Comparison of ENCODE assay signal across 8 mouse cellular contexts in the genomic region with DNA sequence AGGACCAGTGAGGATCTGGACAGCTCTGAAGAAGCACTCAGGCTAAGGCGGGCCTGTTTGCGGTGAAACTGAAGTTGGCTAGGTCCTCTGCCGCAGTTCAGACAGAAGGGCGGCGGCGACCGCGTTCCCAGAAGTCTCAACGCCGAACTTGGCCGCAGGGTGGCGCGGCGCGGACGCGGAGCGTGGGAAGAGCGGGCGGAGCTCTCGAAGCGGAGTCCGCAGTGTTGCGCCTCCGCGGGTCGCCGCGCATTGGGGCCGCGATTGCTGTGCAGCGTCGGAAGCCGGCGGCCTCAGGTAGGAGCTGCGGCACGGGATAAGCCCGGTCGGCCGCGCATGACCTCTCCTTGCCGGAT. TPM values are rescaled to one million over a fixed set of nuclear protein-coding genes. Genes with fewer than 3 reads are reported as not detected.
A peak's percentile ranks its signal among the peaks of the same experiment; 100 is the strongest.
DNase-seq lines count a peak whose midpoint lies in the region; ATAC-seq and TF ChIP-seq lines count a peak whose summit lies in the region.

No protein-coding gene starts in this region.

- ATAC-seq in granulocyte monocyte progenitor cell, adult 5-6 weeks (replicated peaks; ENCODE audit: poor library complexity, severe bottlenecking), result peak; percentile 88
- peak; percentile 92 for ATAC-seq in intestine, postnatal 0 days
- ATAC-seq in midbrain, embryonic 11.5 days (ENCODE audit: low FRiP score), result peak; percentile 93

- H3K36me3 ChIP-seq in embryonic facial prominence, embryonic 10.5 days (replicated peaks), result no peaks in the 10 kb centered on the region
- H3K36me3 ChIP-seq in intestine, postnatal 0 days (ENCODE audit: control insufficient read depth, insufficient read depth), result no peaks in the 10 kb centered on the region
- H3K36me3 ChIP-seq in midbrain, embryonic 11.5 days (ENCODE audit: control insufficient read depth, insufficient read depth, low read length), result no peaks in the 10 kb centered on the region

- H3K27me3 ChIP-seq in embryonic facial prominence, embryonic 10.5 days (replicated peaks; ENCODE audit: low read depth, poor library complexity, severe bottlenecking), result peaks cover 25% of the 10 kb centered on the region
- H3K27me3 ChIP-seq in intestine, postnatal 0 days (replicated peaks; ENCODE audit: control insufficient read depth, insufficient read depth, low read length), result no peaks in the 10 kb centered on the region
- H3K27me3 ChIP-seq in midbrain, embryonic 11.5 days (ENCODE audit: control insufficient read depth, insufficient read depth, low read length), result no peaks in the 10 kb centered on the region

- H3K27ac ChIP-seq in embryonic facial prominence, embryonic 10.5 days (replicated peaks), result peak overlapping the region; percentile 84
- peak overlapping the region; percentile 82 for H3K27ac ChIP-seq in intestine, postnatal 0 days (ENCODE audit: low read depth, low read length)
- H3K27ac ChIP-seq in midbrain, embryonic 11.5 days (ENCODE audit: low read depth, low read length), result no peak overlapping the region; the same call in 1 of the 2 replicates

- H3K4me2 ChIP-seq in intestine, postnatal 0 days (replicated peaks; ENCODE audit: low read depth), result peak overlapping the region; percentile 94
- H3K4me2 ChIP-seq in midbrain, embryonic 11.5 days, result peak overlapping the region; percentile 96

- peak; percentile 88 for TF ChIP-seq CTCF in intestine, postnatal 0 days (IDR thresholded peaks at IDR 0.05; ENCODE audit: low read depth)

- peaks cover 24% of the 10 kb centered on the region for H3K4me1 ChIP-seq in embryonic facial prominence, embryonic 10.5 days
- H3K4me1 ChIP-seq in intestine, postnatal 0 days (replicated peaks; ENCODE audit: control insufficient read depth, insufficient read depth, low read length), result peaks cover 6% of the 10 kb centered on the region; the same call in 1 of the 2 replicates
- H3K4me1 ChIP-seq in midbrain, embryonic 11.5 days (ENCODE audit: control insufficient read depth, insufficient read depth, low read length), result peaks cover 10% of the 10 kb centered on the region; the same call in 1 of the 2 replicates

- intact Hi-C loops in left cerebral cortex, postnatal 36 days (cut with DNase I), result loop anchor here (2.0 kb wide), 1 partner anchor 41 kb away; no protein-coding TSS in a partner anchor

- peak; percentile 95 for DNase-seq in adrenal gland, postnatal 14 days
- DNase-seq in embryonic facial prominence, embryonic 10.5 days (ENCODE audit: low spot score), result peak; percentile 91
- DNase-seq in left cerebral cortex, postnatal 36 days (ENCODE audit: low spot score in 2 of 2), result peak; percentile 93 to 95
- peak; percentile 99 for DNase-seq in midbrain, embryonic 11.5 days (ENCODE audit: low spot score, missing footprints)
- DNase-seq in right cerebral cortex, postnatal 4 days, result peak; percentile 95
- DNase-seq in yolk sac, embryonic 10.5 days (ENCODE audit: low spot score), result peak; percentile 87

- peak overlapping the region; percentile 83 for H3K4me3 ChIP-seq in embryonic facial prominence, embryonic 10.5 days
- peak overlapping the region; percentile 62 for H3K4me3 ChIP-seq in intestine, postnatal 0 days (ENCODE audit: low read depth, low read length)
- peak overlapping the region; percentile 48 for H3K4me3 ChIP-seq in midbrain, embryonic 11.5 days (ENCODE audit: low read depth, low read length)

- peak overlapping the region; percentile 76 for H3K9ac ChIP-seq in intestine, postnatal 0 days (ENCODE audit: low read depth, low read length)
- H3K9ac ChIP-seq in midbrain, embryonic 11.5 days (ENCODE audit: low read length), result peak overlapping the region; percentile 60

- WGBS in embryonic facial prominence, embryonic 10.5 days, result under 1% methylated on average over 42 of the region's 42 CpGs
- under 1% methylated on average over 42 of the region's 42 CpGs for WGBS in intestine, postnatal 0 days
- under 1% methylated on average over 42 of the region's 42 CpGs for WGBS in midbrain, embryonic 11.5 days

- H3K9me3 ChIP-seq in embryonic facial prominence, embryonic 10.5 days, result no peaks in the 10 kb centered on the region
- no peaks in the 10 kb centered on the region for H3K9me3 ChIP-seq in intestine, postnatal 0 days (ENCODE audit: control insufficient read depth)
- no peaks in the 10 kb centered on the region for H3K9me3 ChIP-seq in midbrain, embryonic 11.5 days (ENCODE audit: control insufficient read depth, low read length)

RNA-seq across cellular contexts. Expression of gene Cd34, which starts 37.5 kb away (rescaled TPM):
- total RNA-seq in adrenal gland, postnatal 14 days (2021), result 79.3 and 95.3 TPM in 2 replicates
- polyA plus RNA-seq in embryonic facial prominence, embryonic 10.5 days (2016; fragmentation: Nextera tagmentation; extraction: Ambion mirVana), result 49.9 and 50.8 TPM in 2 replicates
- 225 and 231 TPM in 2 replicates for total RNA-seq in granulocyte monocyte progenitor cell, adult 5-6 weeks (2014; fragmentation: Nextera tagmentation)
- total RNA-seq in granulocyte monocyte progenitor cell, adult 5-6 weeks (2017), result 260 and 264 TPM in 2 replicates
- 32.8 and 35.4 TPM in 2 replicates for polyA plus RNA-seq in intestine, postnatal 0 days (2015; fragmentation: Nextera tagmentation; extraction: Ambion mirVana)
- total RNA-seq in left cerebral cortex, postnatal 36 days (2021), result 10 to 100 TPM; 52.1 to 77.5 TPM
- polyA plus RNA-seq in midbrain, embryonic 11.5 days (2014; fragmentation: Nextera tagmentation; extraction: Ambion mirVana), result 51.3 and 54.5 TPM in 2 replicates
